Mouse (Mus musculus): Measurements from ENCODE around the gene Uqcrc1. TPM values are rescaled to one million over a fixed set of nuclear protein-coding genes. Genes with fewer than 3 reads are reported as not detected.

The Uqcrc1 gene
- 427 and 499 TPM in 2 replicates for polyA plus RNA-seq (2015; fragmentation: Nextera tagmentation; extraction: Ambion mirVana)

- ATAC-seq (ENCODE audit: insufficient number of reproducible peaks, low FRiP score, low TSS enrichment, low read depth): peak; percentile 85
- H3K27me3 ChIP-seq: no peaks in the 10 kb centered on the region
Observed at GRCm38 (mm10) chr9:108936418-108937364, at the start of gene Uqcrc1. Gene Uqcrc1 (plus strand): TSS chr9:108936633.

GRCm38 (mm10) chr9:108912308-108912707, 24.1 kb upstream of the Uqcrc1 start:
- no peak for ATAC-seq (ENCODE audit: insufficient number of reproducible peaks, low FRiP score, low TSS enrichment, low read depth)
- Histone ChIP-seq H3K36me3 (no peaks in the 10 kb centered on the region), H3K27ac (no peak overlapping the region), H3K27me3 (no peaks in the 10 kb centered on the region), H3K4me2 (no peak overlapping the region), H3K4me3 (no peak overlapping the region), H3K4me1 (no peaks in the 10 kb centered on the region), H3K9me3 (no peaks in the 10 kb centered on the region), H3K9ac (no peak overlapping the region)
- WGBS: 72% methylated on average over 6 of the region's 6 CpGs

More at GRCm38 (mm10) chr9:108936418-108937364, at the start of gene Uqcrc1:
- Histone ChIP-seq H3K4me3 (peak within 1 kb of the TSS; percentile 70), H3K4me2 (peak within 1 kb of the TSS; percentile 51), H3K9ac (peak within 1 kb of the TSS; percentile 82), H3K9me3 (no peaks in the 10 kb centered on the region), H3K36me3 (peaks cover 35% of the 10 kb centered on the region), H3K4me1 (peaks cover 6% of the 10 kb centered on the region), H3K27ac (0 out of 2 replicates have a peak within 1 kb of the TSS, but pooled peaks have one; percentile 51)
- 1% methylated on average over 57 of the region's 58 CpGs for WGBS

GRCm38 (mm10) chr9:108913161-108913560, 23.3 kb upstream of the Uqcrc1 start:
- no peak for ATAC-seq (ENCODE audit: insufficient number of reproducible peaks, low FRiP score, low TSS enrichment, low read depth)
- H3K4me3 ChIP-seq: no peak overlapping the region
- H3K27ac ChIP-seq: no peak overlapping the region
- no peak overlapping the region for H3K4me2 ChIP-seq
- 80% methylated on average over 7 of the region's 7 CpGs for WGBS
- no peaks in the 10 kb centered on the region for H3K9me3 ChIP-seq
- H3K36me3 ChIP-seq: no peaks in the 10 kb centered on the region
- no peaks in the 10 kb centered on the region for H3K27me3 ChIP-seq
- no peak overlapping the region for H3K9ac ChIP-seq
- no peaks in the 10 kb centered on the region for H3K4me1 ChIP-seq

- Histone ChIP-seq H3K4me3 (no peak overlapping the region), H3K9ac (no peak overlapping the region), H3K27me3 (no peaks in the 10 kb centered on the region), H3K4me1 (no peaks in the 10 kb centered on the region), H3K4me2 (no peak overlapping the region), H3K36me3 (no peaks in the 10 kb centered on the region), H3K27ac (no peak overlapping the region), H3K9me3 (no peaks in the 10 kb centered on the region)
- no peak for ATAC-seq (ENCODE audit: insufficient number of reproducible peaks, low FRiP score, low TSS enrichment, low read depth)
- 68% methylated on average over 10 of the region's 10 CpGs for WGBS
Observed at GRCm38 (mm10) chr9:108913621-108914020, 22.8 kb upstream of the Uqcrc1 start.

GRCm38 (mm10) chr9:108914491-108914890, 21.9 kb upstream of the Uqcrc1 start, which contains the start of gene Tmem89:
Gene Tmem89 (plus strand): TSS chr9:108914619.
- 0 out of 2 replicates have a peak, but pooled peaks have one; percentile 24 for ATAC-seq (ENCODE audit: insufficient number of reproducible peaks, low FRiP score, low TSS enrichment, low read depth)
- Histone ChIP-seq H3K4me1 (no peaks in the 10 kb centered on the region), H3K36me3 (no peaks in the 10 kb centered on the region), H3K27ac (no peak within 1 kb of the TSS), H3K27me3 (no peaks in the 10 kb centered on the region), H3K9ac (no peak within 1 kb of the TSS), H3K9me3 (no peaks in the 10 kb centered on the region), H3K4me2 (no peak within 1 kb of the TSS), H3K4me3 (no peak within 1 kb of the TSS)
- WGBS: 81% methylated on average over 6 of the region's 6 CpGs

- no peak for ATAC-seq (ENCODE audit: insufficient number of reproducible peaks, low FRiP score, low TSS enrichment, low read depth)
- Histone ChIP-seq H3K27me3 (no peaks in the 10 kb centered on the region), H3K9me3 (no peaks in the 10 kb centered on the region), H3K4me1 (no peaks in the 10 kb centered on the region), H3K27ac (no peak overlapping the region), H3K36me3 (no peaks in the 10 kb centered on the region), H3K4me3 (no peak overlapping the region), H3K9ac (no peak overlapping the region), H3K4me2 (no peak overlapping the region)
- WGBS: 50% methylated on average over 8 of the region's 8 CpGs
Observed at GRCm38 (mm10) chr9:108925897-108926296, 10.5 kb upstream of the Uqcrc1 start.

GRCm38 (mm10) chr9:108928424-108928823, 8.0 kb upstream of the Uqcrc1 start:
- no peak for ATAC-seq (ENCODE audit: insufficient number of reproducible peaks, low FRiP score, low TSS enrichment, low read depth)
- no peak overlapping the region for H3K27ac ChIP-seq
- no peaks in the 10 kb centered on the region for H3K9me3 ChIP-seq
- H3K36me3 ChIP-seq: no peaks in the 10 kb centered on the region
- no peak overlapping the region for H3K9ac ChIP-seq
- no peak overlapping the region for H3K4me2 ChIP-seq
- no peak overlapping the region for H3K4me3 ChIP-seq
- H3K27me3 ChIP-seq: no peaks in the 10 kb centered on the region
- 68% methylated on average over 3 of the region's 3 CpGs for WGBS
- no peaks in the 10 kb centered on the region for H3K4me1 ChIP-seq

GRCm38 (mm10) chr9:108935991-108936390, 442 bp upstream of the Uqcrc1 start:
- H3K4me3 ChIP-seq: peak overlapping the region; percentile 70; the same call in 1 of the 2 replicates
- no peak overlapping the region for H3K27ac ChIP-seq
- no peak overlapping the region for H3K9ac ChIP-seq
- H3K9me3 ChIP-seq: no peaks in the 10 kb centered on the region
- peak overlapping the region; percentile 27; the same call in 1 of the 2 replicates for H3K4me2 ChIP-seq
- H3K27me3 ChIP-seq: no peaks in the 10 kb centered on the region
- WGBS: 14% methylated on average over 3 of the region's 3 CpGs
- H3K4me1 ChIP-seq: peaks cover 6% of the 10 kb centered on the region
- no peak for ATAC-seq (ENCODE audit: insufficient number of reproducible peaks, low FRiP score, low TSS enrichment, low read depth)
- H3K36me3 ChIP-seq: peaks cover 28% of the 10 kb centered on the region

- peaks cover 93% of the 10 kb centered on the region for H3K36me3 ChIP-seq
- no peaks in the 10 kb centered on the region for H3K9me3 ChIP-seq
- peaks cover 24% of the 10 kb centered on the region for H3K4me1 ChIP-seq
- H3K27ac ChIP-seq: no peak overlapping the region
- 78% methylated on average over 9 of the region's 9 CpGs for WGBS
- H3K27me3 ChIP-seq: no peaks in the 10 kb centered on the region
- no peak overlapping the region for H3K9ac ChIP-seq
- H3K4me2 ChIP-seq: no peak overlapping the region
- H3K4me3 ChIP-seq: no peak overlapping the region
- ATAC-seq (ENCODE audit: insufficient number of reproducible peaks, low FRiP score, low TSS enrichment, low read depth): no peak
Observed at GRCm38 (mm10) chr9:108945111-108945510, 8.7 kb downstream of the Uqcrc1 start.

- Histone ChIP-seq H3K27me3 (no peaks in the 10 kb centered on the region), H3K4me1 (peaks cover 28% of the 10 kb centered on the region), H3K9me3 (no peaks in the 10 kb centered on the region), H3K4me3 (no peak overlapping the region), H3K9ac (no peak overlapping the region), H3K4me2 (no peak overlapping the region), H3K36me3 (peaks cover 92% of the 10 kb centered on the region), H3K27ac (no peak overlapping the region)
- ATAC-seq (ENCODE audit: insufficient number of reproducible peaks, low FRiP score, low TSS enrichment, low read depth): no peak
- WGBS: 73% methylated on average over 5 of the region's 5 CpGs
Observed at GRCm38 (mm10) chr9:108945608-108946007, 9.2 kb downstream of the Uqcrc1 start.

- Histone ChIP-seq H3K9ac (0 out of 2 replicates have a peak overlapping the region, but pooled peaks have one; percentile 14), H3K4me3 (no peak overlapping the region), H3K27me3 (peaks cover 11% of the 10 kb centered on the region), H3K4me1 (peaks cover 40% of the 10 kb centered on the region), H3K36me3 (peaks cover 63% of the 10 kb centered on the region), H3K4me2 (peak overlapping the region; percentile 17; the same call in 1 of the 2 replicates), H3K27ac (peak overlapping the region; percentile 91), H3K9me3 (no peaks in the 10 kb centered on the region)
- WGBS: 24% methylated on average over 13 of the region's 13 CpGs
- peak; percentile 78 for ATAC-seq (ENCODE audit: insufficient number of reproducible peaks, low FRiP score, low TSS enrichment, low read depth)
Observed at GRCm38 (mm10) chr9:108949231-108949966, 13.0 kb downstream of the Uqcrc1 start.

Data from limb, embryonic 15.5 days (tissue).